Mouse (Mus musculus) hindlimb bud, embryonic 11.5 days (tissue): ENCODE measurements around the gene Entr1.

Source experiments
- DNase-seq: peaks from one replicate; pipeline ENCODE4 v3.0.0-alpha.2; 2012; ENCODE audit warnings: low read depth, low spot score; ENCODE audit errors: extremely low spot score

Entr1 gene

GRCm38 (mm10) chr2:26389154-26389690 lies at the start of gene Entr1, which contains the start of gene Pmpca:
Gene Entr1 (minus strand): TSS chr2:26389316.
Gene Pmpca (plus strand): TSS chr2:26389339.
- DNase-seq, result no peak

- DNase-seq, result no peak
Observed at GRCm38 (mm10) chr2:26438373-26438772, 49.3 kb upstream of the Entr1 start.

GRCm38 (mm10) chr2:26437221-26437620 lies 48.1 kb upstream of the Entr1 start:
- DNase-seq, result no peak

GRCm38 (mm10) chr2:26434791-26435572 lies 45.9 kb upstream of the Entr1 start:
- no peak for DNase-seq

GRCm38 (mm10) chr2:26429851-26430250 lies 40.7 kb upstream of the Entr1 start:
- DNase-seq, result no peak

- DNase-seq, result no peak
Observed at GRCm38 (mm10) chr2:26424541-26424940, 35.4 kb upstream of the Entr1 start.

GRCm38 (mm10) chr2:26423086-26423485 lies 34.0 kb upstream of the Entr1 start:
- DNase-seq, result no peak

GRCm38 (mm10) chr2:26421969-26422368 lies 32.9 kb upstream of the Entr1 start:
- no peak for DNase-seq

GRCm38 (mm10) chr2:26418120-26418519 lies 29.0 kb upstream of the Entr1 start:
- DNase-seq, result no peak

GRCm38 (mm10) chr2:26417066-26417465 lies 27.9 kb upstream of the Entr1 start:
- no peak for DNase-seq

- DNase-seq, result no peak
Observed at GRCm38 (mm10) chr2:26410931-26411411, 21.9 kb upstream of the Entr1 start.

- no peak for DNase-seq
Observed at GRCm38 (mm10) chr2:26410091-26410490, 21.0 kb upstream of the Entr1 start.

GRCm38 (mm10) chr2:26409362-26409761 lies 20.2 kb upstream of the Entr1 start:
- no peak for DNase-seq

GRCm38 (mm10) chr2:26408515-26409356 lies 19.6 kb upstream of the Entr1 start, which contains the start of gene Inpp5e:
Gene Inpp5e (minus strand): TSS chr2:26409203.
- DNase-seq, result peak; percentile 68

- no peak for DNase-seq
Observed at GRCm38 (mm10) chr2:26403306-26403705, 14.2 kb upstream of the Entr1 start.

- DNase-seq, result no peak
Observed at GRCm38 (mm10) chr2:26402265-26402664, 13.1 kb upstream of the Entr1 start.

- DNase-seq, result no peak
Observed at GRCm38 (mm10) chr2:26401023-26401422, 11.9 kb upstream of the Entr1 start.

GRCm38 (mm10) chr2:26400296-26400695 lies 11.2 kb upstream of the Entr1 start:
- no peak for DNase-seq

GRCm38 (mm10) chr2:26399647-26400046 lies 10.5 kb upstream of the Entr1 start:
- DNase-seq, result no peak

GRCm38 (mm10) chr2:26398978-26399377 lies 9.9 kb upstream of the Entr1 start:
- no peak for DNase-seq

- no peak for DNase-seq
Observed at GRCm38 (mm10) chr2:26391617-26392016, 2.5 kb upstream of the Entr1 start.
